Mouse (Mus musculus): ENCODE data around the gene F12.

Gene F12

GRCm38 (mm10) chr13:55426613-55427012 lies at the start of gene F12:
TSS of gene F12 (minus strand) at chr13:55426793.
- DNase-seq (ENCODE audit: low spot score): no peak

GRCm38 (mm10) chr13:55476256-55476655 lies 49.7 kb upstream of the F12 start:
- DNase-seq (ENCODE audit: low spot score): no peak

- no peak for DNase-seq (ENCODE audit: low spot score)
Measured at GRCm38 (mm10) chr13:55475750-55476149, 49.2 kb upstream of the F12 start.

GRCm38 (mm10) chr13:55474621-55475069 lies 48.1 kb upstream of the F12 start:
- no peak for DNase-seq (ENCODE audit: low spot score)

GRCm38 (mm10) chr13:55473961-55474360 lies 47.4 kb upstream of the F12 start:
- no peak for DNase-seq (ENCODE audit: low spot score)

GRCm38 (mm10) chr13:55473076-55473831 lies 46.7 kb upstream of the F12 start:
- no peak for DNase-seq (ENCODE audit: low spot score)

GRCm38 (mm10) chr13:55472132-55473022 lies 45.8 kb upstream of the F12 start:
- no peak for DNase-seq (ENCODE audit: low spot score)

- no peak for DNase-seq (ENCODE audit: low spot score)
Measured at GRCm38 (mm10) chr13:55471819-55472131, 45.2 kb upstream of the F12 start.

GRCm38 (mm10) chr13:55471156-55471818 lies 44.7 kb upstream of the F12 start:
- DNase-seq (ENCODE audit: low spot score): peak; percentile 85

- no peak for DNase-seq (ENCODE audit: low spot score)
Measured at GRCm38 (mm10) chr13:55470372-55470771, 43.8 kb upstream of the F12 start.

GRCm38 (mm10) chr13:55468851-55469560 lies 42.4 kb upstream of the F12 start:
- DNase-seq (ENCODE audit: low spot score): no peak

- DNase-seq (ENCODE audit: low spot score): no peak
Measured at GRCm38 (mm10) chr13:55465830-55466440, 39.3 kb upstream of the F12 start.

- DNase-seq (ENCODE audit: low spot score): no peak
Measured at GRCm38 (mm10) chr13:55465184-55465583, 38.6 kb upstream of the F12 start.

GRCm38 (mm10) chr13:55464027-55464884 lies 37.7 kb upstream of the F12 start, which contains the start of gene Prr7:
TSS of gene Prr7 (plus strand) at chr13:55464267.
- no peak for DNase-seq (ENCODE audit: low spot score)

GRCm38 (mm10) chr13:55463399-55464026 lies 36.9 kb upstream of the F12 start:
- no peak for DNase-seq (ENCODE audit: low spot score)

GRCm38 (mm10) chr13:55462965-55463364 lies 36.4 kb upstream of the F12 start:
- DNase-seq (ENCODE audit: low spot score): no peak

- DNase-seq (ENCODE audit: low spot score): peak; percentile 69
Measured at GRCm38 (mm10) chr13:55451785-55452549, 25.4 kb upstream of the F12 start.

GRCm38 (mm10) chr13:55451296-55451695 lies 24.7 kb upstream of the F12 start:
- no peak for DNase-seq (ENCODE audit: low spot score)

GRCm38 (mm10) chr13:55450511-55450980 lies 24.0 kb upstream of the F12 start:
- peak; percentile 64 for DNase-seq (ENCODE audit: low spot score)
